Mouse (Mus musculus): ENCODE measurements around the gene Lats2. TPM values are rescaled to one million over a fixed set of nuclear protein-coding genes. Genes with fewer than 3 reads are reported as not detected.

The Lats2 gene
- total and polyA plus RNA-seq, 3 experiments, result 1.1 to 4.0 (median 1.5) TPM

DNA sequence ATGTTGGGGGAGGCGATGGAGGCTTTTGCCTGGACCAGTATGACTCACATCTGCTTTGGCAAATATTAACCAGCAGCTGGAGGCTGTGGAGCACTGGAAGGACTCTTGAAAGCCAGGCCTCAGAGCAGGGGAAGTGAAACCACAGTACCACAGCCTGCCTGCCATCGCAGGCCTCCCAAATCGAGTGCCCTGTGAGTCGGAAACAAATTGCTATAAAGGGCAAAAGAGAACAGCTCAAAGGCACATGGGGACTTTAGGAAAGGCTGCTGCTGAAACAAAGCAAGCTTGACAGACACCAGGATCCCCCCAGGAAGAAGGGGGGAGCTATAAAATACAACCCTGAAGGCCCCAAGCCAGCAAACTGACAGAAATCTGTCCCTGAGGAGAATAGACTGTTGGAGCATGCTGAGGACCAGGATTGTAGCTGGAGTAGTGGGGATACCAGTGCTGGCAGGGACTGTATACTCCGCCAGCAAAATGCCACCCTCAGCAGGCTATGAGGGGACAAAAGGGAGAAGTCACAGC lies 28.2 kb downstream of the Lats2 start:
- Histone ChIP-seq H3K79me2 (replicated peaks; ENCODE audit: control insufficient read depth, extremely low read depth, insufficient read depth, poor library complexity, severe bottlenecking) (no peaks in the 10 kb centered on the region), H3K36me3 (replicated peaks in 1 of 2; ENCODE audit: control insufficient read depth in 1 of 2, insufficient read depth in 1 of 2, low read length in 1 of 2) (no peaks in the 10 kb centered on the region), H3K4me2 (ENCODE audit: insufficient read depth, low read depth, poor library complexity, severe bottlenecking) (peak overlapping the region; percentile 68), H3K4me3 (replicated peaks in 1 of 3; ENCODE audit: low read depth in 2 of 3, low read length in 2 of 3, poor library complexity in 1 of 3) (no peak overlapping the region), H3K4me1 (ENCODE audit: control insufficient read depth in 1 of 2, insufficient read depth in 2 of 2) (peaks cover 21 to 42% of the 10 kb centered on the region in 2 experiments), H3K9me3 (replicated peaks; ENCODE audit: low read length) (peaks cover 4% of the 10 kb centered on the region), H3K27ac (ENCODE audit: insufficient read depth, low read depth) (peak overlapping the region; percentile 64), H3K27me3 (replicated peaks) (no peaks in the 10 kb centered on the region), H3K9ac (ENCODE audit: insufficient read depth, low read depth) (peak overlapping the region; percentile 12)
- in situ Hi-C loops (cut with MboI; ENCODE audit: low pct_ligation_motif_present, low pct_unique_long_range_greater_than_20kb, low sequenced_read_pairs) (no loop called here), dilution Hi-C loops (cut with MboI; ENCODE audit: extremely low pct_ligation_motif_present, extremely low pct_unique_long_range_greater_than_20kb, low sequenced_read_pairs) (no loop called here)
- DNase-seq (ENCODE audit: extremely low read depth), result peak; percentile 90
- TF ChIP-seq CHD1 (IDR thresholded peaks at IDR 0.05; ENCODE audit: low read depth, low read length) (0 out of 2 replicates have a peak, but pooled peaks have one; percentile 48), MXI1 (IDR thresholded peaks at IDR 0.05; ENCODE audit: low read depth, low read length) (peak; percentile 84), ZC3H11A (IDR thresholded peaks at IDR 0.05; ENCODE audit: low read depth, low read length) (no peak), JUND (conservative IDR thresholded peaks at IDR 0.05; ENCODE audit: low read depth, low read length) (peak; percentile 76), POLR2AphosphoS2 (IDR thresholded peaks at IDR 0.05; ENCODE audit: low read depth, low read length) (no peak), HCFC1 (IDR thresholded peaks at IDR 0.05; ENCODE audit: low read depth, low read length) (no peak; the same call in none of the 2 replicates), SIN3A (IDR thresholded peaks at IDR 0.05; ENCODE audit: low read length) (peak; percentile 88), ZKSCAN1 (IDR thresholded peaks at IDR 0.05; ENCODE audit: borderline replicate concordance, low read depth, low read length) (no peak), POLR2A (IDR thresholded peaks at IDR 0.05; ENCODE audit: low read depth, low read length) (0 out of 2 replicates have a peak, but pooled peaks have one; percentile 14), TBP (conservative IDR thresholded peaks at IDR 0.05; ENCODE audit: low read depth, low read length) (0 out of 2 replicates have a peak, but pooled peaks have one; percentile 34), MAFK (IDR thresholded peaks at IDR 0.05; ENCODE audit: insufficient replicate concordance, low read length) (peak; percentile 55; the same call in 1 of the 2 replicates), MAX (IDR thresholded peaks at IDR 0.05; ENCODE audit: low read length) (peak; percentile 89), JUN (IDR thresholded peaks at IDR 0.05; ENCODE audit: insufficient read depth, low read depth, low read length) (peak; percentile 68), PAX5 (IDR thresholded peaks at IDR 0.05; ENCODE audit: low read length) (no peak), RCOR1 (conservative IDR thresholded peaks at IDR 0.05; ENCODE audit: low read depth, low read length) (peak; percentile 97), ETS1 (conservative IDR thresholded peaks at IDR 0.05; ENCODE audit: low read depth, low read length) (peak; percentile 83), MEF2A (IDR thresholded peaks at IDR 0.05; ENCODE audit: borderline replicate concordance, low read depth, low read length) (peak; percentile 89), NRF1 (IDR thresholded peaks at IDR 0.05; ENCODE audit: low read depth, low read length) (peak; percentile 41; the same call in 1 of the 2 replicates), E2F4 (IDR thresholded peaks at IDR 0.05; ENCODE audit: insufficient replicate concordance, low read depth, low read length) (0 out of 2 replicates have a peak, but pooled peaks have one; percentile 46), KAT2A (IDR thresholded peaks at IDR 0.05; ENCODE audit: insufficient replicate concordance, low read length) (0 out of 2 replicates have a peak, but pooled peaks have one; percentile 61), USF2 (conservative IDR thresholded peaks at IDR 0.05; ENCODE audit: low read depth, low read length) (no peak), UBTF (IDR thresholded peaks at IDR 0.05; ENCODE audit: low read depth, low read length) (no peak), TCF12 (IDR thresholded peaks at IDR 0.05; ENCODE audit: low read depth, low read length) (peak; percentile 88), CHD2 (IDR thresholded peaks at IDR 0.05; ENCODE audit: low read length) (peak; percentile 89), ELF1 (IDR thresholded peaks at IDR 0.05; ENCODE audit: low read depth, low read length) (peak; percentile 54; the same call in 1 of the 2 replicates), EP300 (IDR thresholded peaks at IDR 0.05; ENCODE audit: low read length) (peak; percentile 98), MAZ (IDR thresholded peaks at IDR 0.05; ENCODE audit: low read depth, low read length) (peak; percentile 75), MYC (IDR thresholded peaks at IDR 0.05; ENCODE audit: low read depth, low read length) (peak; percentile 88), ZNF384 (IDR thresholded peaks at IDR 0.05; ENCODE audit: low read depth, low read length) (no peak; the same call in 1 of the 2 replicates), IRF4 (IDR thresholded peaks at IDR 0.05; ENCODE audit: low read depth, low read length) (peak; percentile 99), SMC3 (IDR thresholded peaks at IDR 0.05; ENCODE audit: low read depth, low read length) (peak; percentile 29), GABPA (IDR thresholded peaks at IDR 0.05; ENCODE audit: insufficient replicate concordance, low read depth, low read length) (no peak), BHLHE40 (IDR thresholded peaks at IDR 0.05; ENCODE audit: low read depth, low read length) (peak; percentile 83), NELFE (IDR thresholded peaks at IDR 0.05; ENCODE audit: low read depth, low read length) (peak; percentile 60), RAD21 (IDR thresholded peaks at IDR 0.05; ENCODE audit: low read depth, low read length) (peak; percentile 12), CTCF (conservative IDR thresholded peaks at IDR 0.05 in 1 of 2, IDR thresholded peaks at IDR 0.05 in 1 of 2; ENCODE audit: low read depth in 2 of 2, low read length in 2 of 2) (no peak), USF1 (IDR thresholded peaks at IDR 0.05; ENCODE audit: low read depth, low read length) (no peak), ZMIZ1 (IDR thresholded peaks at IDR 0.05; ENCODE audit: low read depth, low read length) (no peak)

All from CH12.LX (cell line).